Mouse (Mus musculus) G1E (cell line): ENCODE measurements at regions not wholly inside any gene's neighbourhood (a gene's known extent, or its start where the extent isn't known, plus 50 kb on each side); places are given as distances from the start of the nearest gene placed in this dataset.

Experiments
- CTCF ChIP-seq: IDR thresholded peaks from 2 replicates; pipeline ENCODE4 v1.5.1; 2012; ENCODE audit warnings: low read depth, low read length, inconsistent platforms, mixed read lengths
- GATA1 ChIP-seq: IDR thresholded peaks from 2 replicates; pipeline ENCODE4 v1.6.1; 2012; ENCODE audit warnings: borderline replicate concordance, low read length, inconsistent platforms, mixed read lengths

DNA sequence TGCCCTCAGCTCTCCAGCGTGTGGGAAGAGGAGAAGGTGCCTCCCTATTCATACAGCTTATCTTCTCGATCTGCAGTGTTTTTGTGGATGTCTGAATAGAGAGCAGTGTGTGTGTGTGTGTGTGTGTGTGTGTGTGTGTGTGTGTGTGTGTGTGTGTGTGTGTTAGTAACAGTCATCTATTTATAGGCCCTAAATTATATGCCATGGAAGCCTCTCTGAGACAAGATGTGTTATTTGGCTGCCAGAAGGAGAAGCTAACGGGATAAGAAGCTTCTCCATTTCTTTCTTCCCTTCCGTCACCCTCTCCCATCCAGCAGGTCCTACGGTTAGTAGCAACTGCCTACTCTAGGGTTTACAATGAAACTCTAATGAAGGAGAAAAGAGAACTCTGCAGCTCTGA, 270.3 kb downstream of the Emp1 start:
- TF ChIP-seq CTCF (no peak), GATA1 (no peak)
